Comparison of ENCODE assay signal across 24 mouse cellular contexts in genomic region chr2:79398831-79399230, GRCm38 (mm10). TPM values are rescaled to one million over a fixed set of nuclear protein-coding genes. Genes with fewer than 3 reads are reported as not detected.
DNase-seq lines count a peak whose midpoint lies in the region; ATAC-seq and TF ChIP-seq lines count a peak whose summit lies in the region.
"Had no signal": no experiment of that assay in that cellular context is flagged by ENCODE, and none has a peak within 500 bp of the region (broad histone marks: within the 10 kb centered on the region; RNA-seq: fewer than 3 reads in every experiment).

No protein-coding gene starts in this region.

- no peaks in the 10 kb centered on the region for H3K36me3 ChIP-seq in hindbrain, postnatal 0 days (ENCODE audit: insufficient read depth, low read length)
- no peaks in the 10 kb centered on the region for H3K36me3 ChIP-seq in hindbrain, embryonic 13.5 days
- no peaks in the 10 kb centered on the region for H3K36me3 ChIP-seq in midbrain, embryonic 13.5 days
- H3K36me3 ChIP-seq: embryonic facial prominence, embryonic 13.5 days; neural tube, embryonic 15.5 days had no signal

- H3K9ac ChIP-seq in hindbrain, postnatal 0 days (replicated peaks; ENCODE audit: low read length), result no peak overlapping the region
- H3K9ac ChIP-seq in hindbrain, embryonic 13.5 days, result no peak overlapping the region
- no peak overlapping the region for H3K9ac ChIP-seq in midbrain, embryonic 13.5 days (replicated peaks)
- H3K9ac ChIP-seq: embryonic facial prominence, embryonic 13.5 days; neural tube, embryonic 15.5 days had no signal

- H3K27me3 ChIP-seq in hindbrain, postnatal 0 days (ENCODE audit: insufficient read depth, low read length), result no peaks in the 10 kb centered on the region
- H3K27me3 ChIP-seq in hindbrain, embryonic 13.5 days, result no peaks in the 10 kb centered on the region
- H3K27me3 ChIP-seq in midbrain, embryonic 13.5 days, result no peaks in the 10 kb centered on the region
- H3K27me3 ChIP-seq: embryonic facial prominence, embryonic 13.5 days; neural tube, embryonic 15.5 days had no signal

- H3K27ac ChIP-seq in hindbrain, postnatal 0 days, result peak overlapping the region; percentile 54
- H3K27ac ChIP-seq in hindbrain, embryonic 13.5 days, result no peak overlapping the region
- H3K27ac ChIP-seq in midbrain, embryonic 13.5 days, result peak overlapping the region; percentile 59
- H3K27ac ChIP-seq: embryonic facial prominence, embryonic 13.5 days; neural tube, embryonic 15.5 days had no signal

- no peaks in the 10 kb centered on the region for H3K4me1 ChIP-seq in hindbrain, postnatal 0 days (ENCODE audit: insufficient read depth, low read length)
- peaks cover 7% of the 10 kb centered on the region for H3K4me1 ChIP-seq in hindbrain, embryonic 13.5 days (replicated peaks)
- peaks cover 16% of the 10 kb centered on the region for H3K4me1 ChIP-seq in midbrain, embryonic 13.5 days (replicated peaks)
- H3K4me1 ChIP-seq: embryonic facial prominence, embryonic 13.5 days had no signal

- H3K4me2 ChIP-seq in hindbrain, postnatal 0 days (ENCODE audit: low read depth, low read length), result no peak overlapping the region
- H3K4me2 ChIP-seq in hindbrain, embryonic 13.5 days, result no peak overlapping the region
- H3K4me2 ChIP-seq in midbrain, embryonic 13.5 days (replicated peaks), result peak overlapping the region; percentile 23; the same call in 1 of the 2 replicates
- H3K4me2 ChIP-seq: embryonic facial prominence, embryonic 13.5 days; heart, embryonic 11.5 days; neural tube, embryonic 15.5 days had no signal

- intact Hi-C loops in heart, postnatal 14 days (cut with DNase I), result no loop called here

- no peak for ATAC-seq in hindbrain, postnatal 0 days
- ATAC-seq in hindbrain, embryonic 13.5 days (ENCODE audit: low FRiP score), result no peak
- ATAC-seq in midbrain, embryonic 13.5 days, result no peak
- ATAC-seq: Patski had no signal

- WGBS in hindbrain, postnatal 0 days, result 70% methylated on average over 5 of the region's 5 CpGs
- 76% methylated on average over 5 of the region's 5 CpGs for WGBS in hindbrain, embryonic 13.5 days
- 39% methylated on average over 5 of the region's 5 CpGs for WGBS in midbrain, embryonic 13.5 days

- DNase-seq in hindbrain, postnatal 0 days (ENCODE audit: low spot score), result no peak
- DNase-seq in urinary bladder, postnatal 14 days (ENCODE audit: low spot score), result peak; percentile 26
- DNase-seq in urinary bladder, postnatal 4 days (ENCODE audit: low spot score in 2 of 2), result no peak
- no peak for DNase-seq in heart, postnatal 14 days
- DNase-seq in layer of hippocampus, adult 11-12 months (ENCODE audit: low spot score), result no peak
- DNase-seq: adrenal gland, postnatal 14 days; B cell, adult 2 months; heart, postnatal 4 days; kidney, adult 8-10 months; kidney, postnatal 14 days; liver; lung, postnatal 10 days; right cerebral cortex, postnatal 25 days; thymus, postnatal 14 days had no signal

- H3K4me3 ChIP-seq in hindbrain, postnatal 0 days (ENCODE audit: low read length), result no peak overlapping the region
- H3K4me3 ChIP-seq in hindbrain, embryonic 13.5 days, result no peak overlapping the region
- no peak overlapping the region for H3K4me3 ChIP-seq in midbrain, embryonic 13.5 days (replicated peaks)
- H3K4me3 ChIP-seq: embryonic facial prominence, embryonic 13.5 days; neural tube, embryonic 15.5 days had no signal

- TF ChIP-seq CTCF in hindbrain, postnatal 0 days (IDR thresholded peaks at IDR 0.05; ENCODE audit: low read depth), result no peak

- H3K9me3 ChIP-seq in hindbrain, postnatal 0 days (ENCODE audit: low read length), result no peaks in the 10 kb centered on the region
- H3K9me3 ChIP-seq in hindbrain, embryonic 13.5 days, result no peaks in the 10 kb centered on the region
- H3K9me3 ChIP-seq in midbrain, embryonic 13.5 days, result no peaks in the 10 kb centered on the region
- H3K9me3 ChIP-seq: embryonic facial prominence, embryonic 13.5 days; neural tube, embryonic 15.5 days had no signal

RNA-seq across cellular contexts. Expression of gene Neurod1, which starts 57.7 kb away (rescaled TPM):
- 42.4 and 56.0 TPM in 2 replicates for total RNA-seq in hindbrain, postnatal 0 days (2014; rRNA removed)
- 85.9 and 96.3 TPM in 2 replicates for polyA plus RNA-seq in hindbrain, postnatal 0 days (2015; fragmentation: Nextera tagmentation; extraction: Ambion mirVana)
- 50.7 and 53.7 TPM in 2 replicates for polyA plus RNA-seq in hindbrain, embryonic 13.5 days (2015; fragmentation: Nextera tagmentation; extraction: Ambion mirVana)
- polyA plus RNA-seq in midbrain, embryonic 13.5 days (2015; fragmentation: Nextera tagmentation; extraction: Ambion mirVana), result 38.5 and 38.8 TPM in 2 replicates
- total RNA-seq in heart, postnatal 14 days (2021), result not detected
- total RNA-seq: adrenal gland, postnatal 14 days; gastrocnemius, adult 18-20 months; heart, postnatal 4 days; megakaryocyte progenitor cell, adult 5-6 weeks had no signal
- polyA plus RNA-seq: gonadal fat pad, adult 2 months; heart, embryonic 11.5 days; Patski; spleen, adult 2 months had no signal

RNA-seq across cellular contexts. Expression of gene Cerkl, which starts 57.8 kb away (rescaled TPM):
- total RNA-seq in hindbrain, postnatal 0 days (2014; rRNA removed), result 0.40 and 2.1 TPM in 2 replicates
- polyA plus RNA-seq in hindbrain, postnatal 0 days (2015; fragmentation: Nextera tagmentation; extraction: Ambion mirVana), result 2.5 and 3.3 TPM in 2 replicates
- 2.5 and 3.3 TPM in 2 replicates for polyA plus RNA-seq in hindbrain, embryonic 13.5 days (2015; fragmentation: Nextera tagmentation; extraction: Ambion mirVana)
- polyA plus RNA-seq in midbrain, embryonic 13.5 days (2015; fragmentation: Nextera tagmentation; extraction: Ambion mirVana), result 1.6 and 2.6 TPM in 2 replicates
- total RNA-seq in heart, postnatal 14 days (2021), result under 1 TPM; 0.34 to 0.36 TPM
- polyA plus RNA-seq: Patski had no signal
